Mouse (Mus musculus): Measurements from ENCODE around the gene Zbtb37. TPM values are rescaled to one million over a fixed set of nuclear protein-coding genes. Genes with fewer than 3 reads are reported as not detected.

Gene Zbtb37
- polyA plus RNA-seq, 1 experiment from 2014 or later = 7.8 TPM

DNA sequence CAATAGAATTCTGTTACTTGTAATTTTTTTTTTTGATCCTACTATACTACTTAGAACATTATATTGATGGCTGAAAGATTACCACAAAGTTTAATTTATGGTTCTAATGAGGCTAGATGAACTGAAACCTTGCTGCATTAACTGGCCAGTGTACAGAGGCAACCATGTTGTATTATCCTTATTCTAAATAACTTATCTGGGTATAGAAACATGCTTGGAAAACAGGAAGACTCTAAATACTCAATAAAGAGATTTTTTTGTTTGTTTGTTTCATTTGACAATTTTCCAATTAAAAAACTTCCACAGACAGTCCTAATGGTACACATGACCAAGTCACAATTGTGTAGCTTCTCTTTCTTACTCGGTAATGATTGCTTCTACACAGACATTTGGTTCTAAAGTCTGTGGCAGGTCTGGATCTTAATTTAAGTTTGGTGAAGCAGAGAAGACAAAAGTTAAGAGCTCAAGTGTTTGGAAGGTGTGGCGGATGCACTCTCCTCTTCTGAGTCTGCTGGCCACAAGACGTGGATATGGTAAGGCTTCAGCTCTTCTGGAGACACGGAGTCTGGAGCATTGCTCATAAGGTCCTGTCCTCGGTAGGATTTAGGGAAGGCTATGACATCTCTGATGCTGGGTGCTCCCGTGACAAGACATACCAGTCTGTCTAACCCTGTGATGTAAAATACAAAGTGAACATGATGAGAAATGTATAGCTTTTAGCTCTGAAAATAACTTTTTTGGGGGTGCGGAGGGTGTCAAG, 6.8 kb upstream of the Zbtb37 start:
- WGBS = 88% methylated on average over 7 of the region's 7 CpGs
- DNase-seq (ENCODE audit: low spot score) = no peak
- Histone ChIP-seq H3K4me1 (ENCODE audit: control insufficient read depth, insufficient read depth, low read length) (no peaks in the 10 kb centered on the region), H3K4me3 (ENCODE audit: low read depth, low read length) (no peak overlapping the region), H3K9me3 (ENCODE audit: control insufficient read depth, low read length) (no peaks in the 10 kb centered on the region), H3K27ac (replicated peaks; ENCODE audit: low read depth, low read length) (no peak overlapping the region), H3K9ac (ENCODE audit: low read depth, low read length) (no peak overlapping the region), H3K4me2 (ENCODE audit: low read depth, low read length) (no peak overlapping the region), H3K27me3 (replicated peaks; ENCODE audit: control insufficient read depth, insufficient read depth, low read length) (no peaks in the 10 kb centered on the region), H3K36me3 (ENCODE audit: control insufficient read depth, insufficient read depth, low read length) (peaks cover 52% of the 10 kb centered on the region)
- no peak for ATAC-seq (ENCODE audit: low read depth)

DNA sequence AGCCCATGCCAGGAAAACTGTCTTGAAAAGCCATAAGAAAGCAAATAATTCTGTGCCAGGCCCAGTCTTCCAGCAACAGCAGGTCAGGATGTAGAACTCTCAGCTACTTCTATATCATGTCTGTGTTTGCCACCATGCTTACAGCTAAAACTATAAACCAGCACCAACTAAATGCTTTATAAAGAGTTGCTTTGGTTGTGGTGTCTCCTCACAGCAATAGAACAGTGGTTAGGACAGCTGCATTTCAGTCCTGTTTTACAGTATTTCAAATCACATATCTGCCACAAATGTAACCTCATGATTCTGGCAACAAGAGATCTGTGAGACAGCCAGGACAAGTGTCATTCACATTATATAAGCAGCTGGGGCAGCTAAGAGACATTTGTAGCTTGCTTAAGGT, 6.2 kb upstream of the Zbtb37 start:
- no peak overlapping the region for H3K4me2 ChIP-seq (ENCODE audit: low read depth, low read length)
- DNase-seq (ENCODE audit: low spot score) = no peak
- no peak overlapping the region for H3K9ac ChIP-seq (ENCODE audit: low read depth, low read length)
- H3K36me3 ChIP-seq (ENCODE audit: control insufficient read depth, insufficient read depth, low read length) = peaks cover 52% of the 10 kb centered on the region
- ATAC-seq (ENCODE audit: low read depth) = no peak
- 0 out of 2 replicates have a peak overlapping the region, but pooled peaks have one; percentile 40 for H3K27ac ChIP-seq (replicated peaks; ENCODE audit: low read depth, low read length)
- H3K4me1 ChIP-seq (ENCODE audit: control insufficient read depth, insufficient read depth, low read length) = no peaks in the 10 kb centered on the region
- no peaks in the 10 kb centered on the region for H3K9me3 ChIP-seq (ENCODE audit: control insufficient read depth, low read length)
- no peaks in the 10 kb centered on the region for H3K27me3 ChIP-seq (replicated peaks; ENCODE audit: control insufficient read depth, insufficient read depth, low read length)
- no peak overlapping the region for H3K4me3 ChIP-seq (ENCODE audit: low read depth, low read length)

DNA sequence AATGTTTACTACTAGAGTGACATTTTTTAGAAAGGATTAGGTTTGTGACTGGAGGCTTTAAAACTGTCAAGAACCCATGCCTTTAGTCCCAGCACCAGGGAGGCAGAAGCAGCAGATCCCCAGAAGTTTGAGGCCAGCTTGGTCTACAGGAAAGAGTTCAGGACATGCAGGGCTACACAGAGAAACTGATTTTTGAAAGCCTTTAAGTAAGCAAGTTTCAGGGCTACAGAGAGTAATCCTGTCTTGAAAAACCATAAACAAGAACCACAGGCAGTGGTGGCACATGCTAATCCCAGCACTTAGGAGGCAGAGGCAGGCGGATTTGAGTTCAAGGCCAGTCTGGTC, 5.7 kb upstream of the Zbtb37 start:
- no peaks in the 10 kb centered on the region for H3K9me3 ChIP-seq (ENCODE audit: control insufficient read depth, low read length)
- H3K27ac ChIP-seq (replicated peaks; ENCODE audit: low read depth, low read length) = 0 out of 2 replicates have a peak overlapping the region, but pooled peaks have one; percentile 40
- H3K4me2 ChIP-seq (ENCODE audit: low read depth, low read length) = no peak overlapping the region
- 57% methylated on average over 1 of the region's 1 CpGs for WGBS
- no peak overlapping the region for H3K9ac ChIP-seq (ENCODE audit: low read depth, low read length)
- ATAC-seq (ENCODE audit: low read depth) (0 out of 2 replicates have a peak, but pooled peaks have one; percentile 5), DNase-seq (ENCODE audit: low spot score) (no peak)
- H3K36me3 ChIP-seq (ENCODE audit: control insufficient read depth, insufficient read depth, low read length) = peaks cover 53% of the 10 kb centered on the region
- H3K4me1 ChIP-seq (ENCODE audit: control insufficient read depth, insufficient read depth, low read length) = no peaks in the 10 kb centered on the region
- H3K4me3 ChIP-seq (ENCODE audit: low read depth, low read length) = no peak overlapping the region
- no peaks in the 10 kb centered on the region for H3K27me3 ChIP-seq (replicated peaks; ENCODE audit: control insufficient read depth, insufficient read depth, low read length)

DNA sequence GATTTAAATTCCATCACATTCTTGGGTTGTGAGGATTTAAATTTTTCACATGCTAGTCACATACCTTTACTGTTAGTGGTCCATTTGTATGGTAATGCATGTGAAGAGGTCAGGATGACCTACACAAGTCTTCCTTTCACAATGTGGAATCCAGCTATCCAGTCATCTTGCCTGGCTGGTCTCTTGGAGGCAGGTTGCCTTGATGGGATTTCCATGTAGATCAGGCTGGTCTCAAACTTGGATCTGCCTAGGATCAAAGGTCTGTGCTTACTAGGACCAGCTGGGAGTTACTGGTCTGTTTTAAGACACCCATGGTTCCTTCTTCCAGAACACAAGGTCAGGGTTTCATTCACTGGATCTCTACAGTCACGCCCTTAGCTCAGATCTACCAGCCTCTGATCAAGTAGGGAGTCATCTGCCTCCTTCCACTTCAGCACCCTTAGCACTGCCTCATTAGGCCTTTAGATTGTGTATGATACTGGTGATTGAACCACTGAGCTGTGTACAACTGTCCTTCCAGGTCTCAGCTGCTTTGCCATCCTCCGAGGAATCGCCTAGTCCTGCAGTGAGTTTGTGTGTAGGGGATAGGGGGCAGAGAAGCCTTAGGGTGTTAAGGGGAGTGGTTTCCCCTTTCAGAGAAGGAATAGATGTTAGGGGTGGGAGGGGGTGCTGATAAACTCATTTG, 5.2 kb upstream of the Zbtb37 start:
- Histone ChIP-seq H3K36me3 (ENCODE audit: control insufficient read depth, insufficient read depth, low read length) (peaks cover 48% of the 10 kb centered on the region), H3K4me1 (ENCODE audit: control insufficient read depth, insufficient read depth, low read length) (no peaks in the 10 kb centered on the region), H3K27me3 (replicated peaks; ENCODE audit: control insufficient read depth, insufficient read depth, low read length) (no peaks in the 10 kb centered on the region), H3K4me3 (ENCODE audit: low read depth, low read length) (no peak overlapping the region), H3K27ac (replicated peaks; ENCODE audit: low read depth, low read length) (no peak overlapping the region; the same call in 1 of the 2 replicates), H3K9ac (ENCODE audit: low read depth, low read length) (no peak overlapping the region), H3K4me2 (ENCODE audit: low read depth, low read length) (no peak overlapping the region), H3K9me3 (ENCODE audit: control insufficient read depth, low read length) (no peaks in the 10 kb centered on the region)
- ATAC-seq (ENCODE audit: low read depth) (peak; percentile 47), DNase-seq (ENCODE audit: low spot score) (peak; percentile 48)
- WGBS = 20% methylated on average over 3 of the region's 3 CpGs

DNA sequence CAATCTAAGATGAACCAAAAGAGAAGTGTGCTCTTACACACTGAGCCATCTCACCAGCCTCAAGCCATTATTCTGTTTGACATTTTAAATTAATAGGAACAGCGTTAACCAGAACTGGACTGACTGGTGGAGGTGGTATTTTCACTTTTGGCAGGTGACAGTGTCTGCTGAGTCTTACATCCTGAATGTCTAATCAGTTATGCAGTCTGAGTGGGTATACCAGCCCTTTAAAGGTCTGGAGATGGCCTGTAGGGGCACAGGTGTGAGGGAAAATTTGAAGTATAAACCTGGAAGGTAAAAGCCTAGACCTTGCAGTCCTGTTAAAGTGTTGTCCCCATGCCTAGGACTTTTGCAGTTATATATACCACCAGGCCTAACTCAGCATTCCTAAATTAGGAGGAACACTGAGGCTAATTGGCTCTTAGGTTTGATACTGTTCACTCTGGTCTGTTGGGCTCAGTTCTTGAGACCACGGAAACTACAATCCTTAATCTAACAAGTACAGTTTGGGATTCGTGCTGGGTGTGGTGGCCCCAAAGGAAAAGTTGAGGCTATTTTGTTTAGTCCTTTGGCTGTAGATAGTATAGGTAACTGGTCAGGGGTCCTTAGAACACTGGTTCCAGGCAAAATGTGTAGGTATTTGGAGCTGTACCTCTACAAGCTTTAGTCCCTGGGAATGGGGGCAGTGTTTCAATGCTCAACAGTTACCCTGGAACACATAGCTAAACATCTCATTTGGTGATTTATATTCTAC, 4.5 kb upstream of the Zbtb37 start:
- peak; percentile 38 for DNase-seq (ENCODE audit: low spot score)
- H3K36me3 ChIP-seq (ENCODE audit: control insufficient read depth, insufficient read depth, low read length) = peaks cover 46% of the 10 kb centered on the region
- 11% methylated on average over 3 of the region's 3 CpGs for WGBS
- H3K4me1 ChIP-seq (ENCODE audit: control insufficient read depth, insufficient read depth, low read length) = no peaks in the 10 kb centered on the region
- H3K9ac ChIP-seq (ENCODE audit: low read depth, low read length) = no peak overlapping the region
- H3K9me3 ChIP-seq (ENCODE audit: control insufficient read depth, low read length) = no peaks in the 10 kb centered on the region
- H3K4me3 ChIP-seq (ENCODE audit: low read depth, low read length) = no peak overlapping the region
- peak; percentile 3; the same call in 1 of the 2 replicates for ATAC-seq (ENCODE audit: low read depth)
- H3K27ac ChIP-seq (replicated peaks; ENCODE audit: low read depth, low read length) = no peak overlapping the region; the same call in 1 of the 2 replicates
- H3K4me2 ChIP-seq (ENCODE audit: low read depth, low read length) = no peak overlapping the region
- no peaks in the 10 kb centered on the region for H3K27me3 ChIP-seq (replicated peaks; ENCODE audit: control insufficient read depth, insufficient read depth, low read length)

DNA sequence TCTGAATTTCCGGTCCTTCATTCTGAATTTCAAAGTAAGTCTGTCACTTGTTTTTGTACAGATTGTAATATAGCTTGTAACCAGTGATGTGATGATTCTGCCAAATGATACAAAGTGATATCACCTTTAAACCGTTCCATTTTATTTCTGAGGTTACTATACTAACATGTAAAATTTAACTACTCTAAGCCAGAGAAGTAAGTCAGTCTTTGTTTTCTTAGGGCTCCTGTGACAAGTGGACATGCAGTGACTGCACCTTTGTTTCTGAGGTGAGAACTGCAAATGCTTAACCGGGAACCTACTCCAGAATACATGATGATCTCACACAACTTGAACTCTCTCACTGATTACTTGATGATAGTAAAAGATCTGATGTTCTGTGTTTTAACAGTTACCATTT, 3.4 kb upstream of the Zbtb37 start:
- ATAC-seq (ENCODE audit: low read depth) (no peak), DNase-seq (ENCODE audit: low spot score) (no peak)
- Histone ChIP-seq H3K4me2 (ENCODE audit: low read depth, low read length) (peak overlapping the region; percentile 85), H3K4me3 (ENCODE audit: low read depth, low read length) (peak overlapping the region; percentile 70), H3K36me3 (ENCODE audit: control insufficient read depth, insufficient read depth, low read length) (peaks cover 43% of the 10 kb centered on the region), H3K27ac (replicated peaks; ENCODE audit: low read depth, low read length) (peak overlapping the region; percentile 90), H3K9me3 (ENCODE audit: control insufficient read depth, low read length) (no peaks in the 10 kb centered on the region), H3K27me3 (replicated peaks; ENCODE audit: control insufficient read depth, insufficient read depth, low read length) (no peaks in the 10 kb centered on the region), H3K9ac (ENCODE audit: low read depth, low read length) (peak overlapping the region; percentile 68), H3K4me1 (ENCODE audit: control insufficient read depth, insufficient read depth, low read length) (0 out of 2 replicates have a peak, but pooled peaks cover 3% of the 10 kb centered on the region)
- 34% methylated on average over 3 of the region's 3 CpGs for WGBS

DNA sequence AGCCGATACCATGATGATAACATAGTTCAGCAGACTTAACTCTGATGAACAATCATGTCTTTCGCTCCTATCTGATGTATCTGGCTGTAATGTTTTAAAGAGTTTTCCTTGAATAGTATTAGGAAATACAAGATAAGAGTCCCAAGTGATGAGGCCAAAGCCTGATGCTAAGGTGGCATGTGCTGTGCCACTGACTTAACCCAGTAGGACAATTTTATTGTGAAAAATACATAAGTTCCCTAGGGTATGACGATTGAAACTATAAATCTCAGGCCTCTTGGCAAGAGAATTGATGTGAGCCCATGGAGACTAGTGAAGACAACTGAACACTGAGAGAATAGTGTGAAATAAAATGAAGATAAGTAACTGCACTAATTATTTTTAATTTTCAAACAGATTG, 3.0 kb upstream of the Zbtb37 start:
- H3K4me1 ChIP-seq (ENCODE audit: control insufficient read depth, insufficient read depth, low read length) = 0 out of 2 replicates have a peak, but pooled peaks cover 3% of the 10 kb centered on the region
- no peaks in the 10 kb centered on the region for H3K27me3 ChIP-seq (replicated peaks; ENCODE audit: control insufficient read depth, insufficient read depth, low read length)
- ATAC-seq (ENCODE audit: low read depth) (no peak), DNase-seq (ENCODE audit: low spot score) (no peak)
- H3K4me2 ChIP-seq (ENCODE audit: low read depth, low read length) = peak overlapping the region; percentile 85
- H3K4me3 ChIP-seq (ENCODE audit: low read depth, low read length) = peak overlapping the region; percentile 70
- peak overlapping the region; percentile 68 for H3K9ac ChIP-seq (ENCODE audit: low read depth, low read length)
- H3K9me3 ChIP-seq (ENCODE audit: control insufficient read depth, low read length) = no peaks in the 10 kb centered on the region
- peaks cover 42% of the 10 kb centered on the region for H3K36me3 ChIP-seq (ENCODE audit: control insufficient read depth, insufficient read depth, low read length)
- WGBS = 22% methylated on average over 3 of the region's 3 CpGs
- peak overlapping the region; percentile 90 for H3K27ac ChIP-seq (replicated peaks; ENCODE audit: low read depth, low read length)

DNA sequence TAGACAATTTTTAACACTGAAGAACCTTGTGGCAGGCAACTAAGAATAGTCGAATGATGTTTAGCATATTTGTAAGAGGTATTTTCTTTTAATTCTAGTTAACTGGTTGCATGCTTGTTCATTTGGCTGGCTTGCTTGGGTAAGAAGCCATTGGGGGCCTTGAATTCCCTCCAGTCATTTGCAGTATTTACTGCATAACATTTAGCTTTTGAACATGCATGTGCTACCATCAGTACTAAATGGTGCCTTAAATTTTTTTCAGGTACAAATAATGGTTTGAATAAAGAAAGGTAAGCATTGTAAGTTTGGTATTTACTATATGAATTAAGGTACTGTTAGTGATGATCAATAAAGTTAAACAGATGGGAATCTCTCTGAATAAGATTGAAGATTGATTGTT, 2.4 kb upstream of the Zbtb37 start:
- WGBS = 0% methylated on average over 1 of the region's 1 CpGs
- ATAC-seq (ENCODE audit: low read depth) = no peak
- Histone ChIP-seq H3K36me3 (ENCODE audit: control insufficient read depth, insufficient read depth, low read length) (peaks cover 45% of the 10 kb centered on the region), H3K4me2 (ENCODE audit: low read depth, low read length) (peak overlapping the region; percentile 85), H3K27ac (replicated peaks; ENCODE audit: low read depth, low read length) (peak overlapping the region; percentile 90), H3K4me1 (ENCODE audit: control insufficient read depth, insufficient read depth, low read length) (0 out of 2 replicates have a peak, but pooled peaks cover 3% of the 10 kb centered on the region), H3K4me3 (ENCODE audit: low read depth, low read length) (peak overlapping the region; percentile 70), H3K9ac (ENCODE audit: low read depth, low read length) (peak overlapping the region; percentile 88), H3K27me3 (replicated peaks; ENCODE audit: control insufficient read depth, insufficient read depth, low read length) (no peaks in the 10 kb centered on the region), H3K9me3 (ENCODE audit: control insufficient read depth, low read length) (no peaks in the 10 kb centered on the region)
- DNase-seq (ENCODE audit: low spot score) = peak; percentile 11
